Mouse (Mus musculus) midbrain, postnatal 0 days (tissue): ENCODE results near the gene Rps6ka3. TPM values are rescaled to one million over a fixed set of nuclear protein-coding genes. Genes with fewer than 3 reads are reported as not detected.

Experiments
- ATAC-seq: fragments of 200-750 bp; cut with Nextera tagmentation; 2 replicates; pipeline ENCODE4 v1.8.0; 2017; ENCODE audit warnings: moderate number of reproducible peaks, mild to moderate bottlenecking, moderate TSS enrichment, moderate library complexity; ENCODE audit not compliant: low FRiP score
- DNase-seq: peaks from one replicate; pipeline ENCODE4 v3.0.0-alpha.2; 2015; ENCODE audit warnings: low spot score
- H3K27ac ChIP-seq: fragments of 300-500 bp; sonication (generic); 2 replicates; pipeline ENCODE4 v1.5.1; 2014; ENCODE audit warnings: low read depth, mild to moderate bottlenecking, low read length, mixed read lengths
- H3K27me3 ChIP-seq: fragments of 300-500 bp; sonication (generic); 2 replicates; pipeline ENCODE4 v1.6.1; 2014; ENCODE audit warnings: low read length, control low read depth, mixed read lengths; ENCODE audit not compliant: insufficient read depth
- H3K36me3 ChIP-seq: fragments of 300-500 bp; sonication (generic); 2 replicates; pipeline ENCODE4 v1.6.1; 2014; ENCODE audit warnings: low read length, control low read depth, mixed read lengths; ENCODE audit not compliant: insufficient read depth
- H3K4me1 ChIP-seq: fragments of 300-500 bp; sonication (generic); 2 replicates; pipeline ENCODE4 v1.6.1; 2014; ENCODE audit warnings: mild to moderate bottlenecking, control low read depth, antibody characterized with exemption, low read length, mixed read lengths; ENCODE audit not compliant: insufficient read depth
- H3K4me2 ChIP-seq: fragments of 300-500 bp; sonication (generic); 2 replicates; pipeline ENCODE4 v1.6.1; 2014; ENCODE audit warnings: low read depth, mild to moderate bottlenecking, low read length, mixed read lengths; ENCODE audit not compliant: poor library complexity, severe bottlenecking
- H3K4me3 ChIP-seq: fragments of 300-500 bp; sonication (generic); 2 replicates; pipeline ENCODE4 v1.5.1; 2014; ENCODE audit warnings: low read depth, mild to moderate bottlenecking, low read length, moderate library complexity
- H3K9ac ChIP-seq: fragments of 300-500 bp; sonication (generic); replicated peaks from 2 replicates; pipeline ENCODE4 v1.6.1; 2014; ENCODE audit warnings: mild to moderate bottlenecking, low read length, moderate library complexity, mixed read lengths; ENCODE audit not compliant: poor library complexity, severe bottlenecking
- H3K9me3 ChIP-seq: fragments of 300-500 bp; sonication (generic); 2 replicates; pipeline ENCODE4 v1.6.1; 2016; ENCODE audit warnings: low read length, control low read depth
- CTCF ChIP-seq: IDR thresholded peaks from 2 replicates; pipeline ENCODE4 v1.5.1; 2016; ENCODE audit warnings: antibody characterized with exemption, mild to moderate bottlenecking
- WGBS: fragments of 180-500 bp; shearing (Covaris S2); extraction: QIAGEN DNeasy Blood & Tissue Kit; methylation state at CpG from one replicate; pipeline ENCODE4 v1.1.7; 2014; 5-methylcytosine and 5-hydroxymethylcytosine counted together
- polyA plus RNA-seq: library from polyadenylated mRNA; unstranded; fragments of >200 nt; fragmentation: Nextera tagmentation; extraction: Ambion mirVana; gene quantifications from 2 replicates; pipeline ENCODE4 v1.2.1, GENCODE M21; 2015
- total RNA-seq: library from RNA; depleted of rRNA; stranded (reverse); fragments of >200 nt; gene quantifications from 2 replicates; pipeline ENCODE4 v1.2.3, GENCODE M21; 2014; rRNA removed

Gene Rps6ka3
- total and polyA plus RNA-seq, 2 experiments from 2014 or later = 2.5 to 21.2 TPM

DNA sequence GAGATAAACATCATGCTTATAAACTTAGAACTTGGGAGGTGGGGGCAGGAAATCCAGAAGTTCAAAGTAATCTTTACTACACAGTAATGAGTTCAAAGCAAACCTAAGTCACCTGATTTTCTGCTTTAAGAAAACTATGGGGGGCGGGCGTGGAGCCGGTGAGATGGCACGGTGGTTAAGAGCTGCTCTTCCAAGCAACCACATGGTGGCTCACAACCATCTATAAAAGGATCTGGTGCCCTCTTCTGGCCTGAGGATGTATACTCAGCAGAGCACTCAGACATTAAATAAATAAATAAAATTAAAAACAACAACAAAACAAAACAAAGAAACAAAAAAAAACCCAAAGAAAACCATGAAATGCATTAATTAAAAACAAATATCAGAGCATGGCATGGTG lies 199.1 kb downstream of the Rps6ka3 start:
- no peak overlapping the region for H3K9ac ChIP-seq
- H3K36me3 ChIP-seq = no peaks in the 10 kb centered on the region
- no peak overlapping the region for H3K4me3 ChIP-seq
- no peaks in the 10 kb centered on the region for H3K4me1 ChIP-seq
- no peak overlapping the region for H3K4me2 ChIP-seq
- no peaks in the 10 kb centered on the region for H3K9me3 ChIP-seq
- no peak overlapping the region for H3K27ac ChIP-seq
- peak; percentile 66 for TF ChIP-seq CTCF
- no peaks in the 10 kb centered on the region for H3K27me3 ChIP-seq
- 29% methylated on average over 4 of the region's 4 CpGs for WGBS
- peak; percentile 48 for DNase-seq
- ATAC-seq = no peak

DNA sequence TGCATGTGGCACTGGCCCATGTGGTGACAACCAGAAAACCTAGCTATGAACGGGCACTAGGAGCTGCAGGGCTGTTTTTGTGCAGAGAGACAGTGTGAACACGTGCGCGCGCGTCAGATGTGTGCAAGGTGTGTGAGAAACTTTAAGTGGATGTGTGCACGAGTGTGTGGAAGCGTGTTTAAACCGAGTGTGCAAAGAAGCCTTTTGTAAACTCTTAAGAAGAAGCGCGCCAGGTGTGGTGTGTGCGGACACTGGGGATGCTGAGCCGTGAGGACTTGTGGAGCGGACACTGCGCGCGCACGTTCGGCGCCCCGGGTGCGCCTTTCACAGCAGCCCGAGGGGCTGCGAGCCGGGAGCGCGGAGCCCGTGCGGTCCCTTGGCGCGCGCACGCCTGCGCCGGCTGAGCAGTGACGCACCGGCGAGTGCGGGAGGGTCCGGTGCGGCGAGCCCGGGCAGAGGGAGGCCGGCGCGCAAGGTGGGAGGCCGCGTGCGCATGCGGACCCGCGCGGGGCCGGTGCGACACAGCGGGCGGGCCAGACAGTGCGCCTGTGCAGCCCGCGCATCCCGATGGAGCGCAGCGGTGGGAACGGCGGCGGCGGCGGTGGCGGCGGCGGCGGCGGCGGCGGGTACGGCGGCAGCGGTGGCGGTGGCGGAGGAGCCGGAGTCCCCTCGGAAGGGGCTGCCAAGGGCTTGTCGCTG lies 204.2 kb downstream of the Rps6ka3 start, which contains the start of gene Map7d2:
TSS of gene Map7d2 (plus strand) at position 443 of the 699 bp plus-strand sequence.
- no peaks in the 10 kb centered on the region for H3K36me3 ChIP-seq
- no peak for TF ChIP-seq CTCF
- ATAC-seq = peak; percentile 91
- peak; percentile 54 for DNase-seq
- no peaks in the 10 kb centered on the region for H3K27me3 ChIP-seq
- 29% methylated on average over 37 of the region's 83 CpGs for WGBS
- peak within 1 kb of the TSS; percentile 55 for H3K4me2 ChIP-seq
- peak within 1 kb of the TSS; percentile 63 for H3K27ac ChIP-seq
- H3K4me1 ChIP-seq = no peaks in the 10 kb centered on the region
- H3K9ac ChIP-seq = peak within 1 kb of the TSS; percentile 66
- peak within 1 kb of the TSS; percentile 59 for H3K4me3 ChIP-seq
- H3K9me3 ChIP-seq = no peaks in the 10 kb centered on the region

DNA sequence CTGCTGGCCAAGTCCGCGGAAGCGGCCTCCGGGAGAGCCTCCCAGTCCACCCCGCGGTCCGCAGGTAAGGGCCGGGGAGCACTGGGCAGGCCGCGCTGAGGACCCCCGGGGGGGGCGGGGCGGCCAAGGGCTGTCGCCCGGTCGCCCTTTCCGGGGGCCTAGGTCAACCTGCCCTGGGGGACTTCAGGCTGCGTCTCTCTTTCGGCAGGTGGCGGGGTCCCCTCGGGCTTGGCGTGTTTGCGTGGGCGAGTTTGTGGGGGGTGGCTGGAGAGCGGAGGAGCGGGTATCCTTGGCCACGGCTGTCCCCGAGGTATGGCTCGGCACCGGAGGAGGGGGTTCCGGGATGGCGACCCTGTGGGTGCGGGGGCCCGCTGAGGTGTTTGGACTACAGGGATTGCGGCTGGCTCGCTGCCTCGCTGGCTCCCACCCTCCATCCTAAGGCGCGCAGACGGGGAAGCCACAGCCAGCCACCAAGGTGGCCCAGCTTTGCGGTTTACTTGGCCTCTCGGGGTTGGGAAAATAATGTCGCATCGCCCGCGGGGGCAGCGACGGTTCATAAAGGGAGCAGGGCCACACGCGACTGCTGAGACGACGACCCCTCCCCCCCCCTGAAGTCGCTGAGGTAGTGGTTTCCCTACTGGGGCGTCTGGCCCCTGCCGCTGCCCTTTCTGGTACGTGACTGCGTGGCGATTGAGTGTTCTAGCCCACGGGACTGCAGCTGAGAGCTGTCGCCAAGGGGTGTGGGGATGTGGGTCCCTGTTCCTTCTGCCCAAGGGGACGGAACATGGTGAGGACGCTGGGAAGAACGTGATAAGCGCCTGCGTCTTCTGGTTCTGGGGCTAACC lies 204.9 kb downstream of the Rps6ka3 start:
- peak overlapping the region; percentile 59 for H3K4me3 ChIP-seq
- H3K27ac ChIP-seq = peak overlapping the region; percentile 63
- H3K36me3 ChIP-seq = no peaks in the 10 kb centered on the region
- peak; percentile 2 for DNase-seq
- no peak for TF ChIP-seq CTCF
- peak overlapping the region; percentile 66 for H3K9ac ChIP-seq
- ATAC-seq = peak; percentile 71
- WGBS = 23% methylated on average over 51 of the region's 65 CpGs
- H3K27me3 ChIP-seq = no peaks in the 10 kb centered on the region
- no peaks in the 10 kb centered on the region for H3K9me3 ChIP-seq
- H3K4me1 ChIP-seq = no peaks in the 10 kb centered on the region
- H3K4me2 ChIP-seq = peak overlapping the region; percentile 55

Other genes with a start within 250 kb of the Rps6ka3 start
- 82.5 and 103 TPM in 2 replicates for gene Eif1ax, start 161.9 kb downstream of the Rps6ka3 start, total RNA-seq
- 76.7 and 82.3 TPM in 2 replicates for gene Eif1ax, start 161.9 kb downstream of the Rps6ka3 start, polyA plus RNA-seq
- gene Map7d2, start 204.3 kb downstream of the Rps6ka3 start, total RNA-seq = 35.6 and 38.9 TPM in 2 replicates
- 57.3 and 61.7 TPM in 2 replicates for gene Map7d2, start 204.3 kb downstream of the Rps6ka3 start, polyA plus RNA-seq